Mouse (Mus musculus): ENCODE results near the gene Atg9b. TPM values are rescaled to one million over a fixed set of nuclear protein-coding genes. Genes with fewer than 3 reads are reported as not detected.

The Atg9b gene
- polyA plus RNA-seq (2021; fragmentation: Nextera tagmentation) = 1.5 and 4.8 TPM in 2 replicates
- long read RNA-seq, experiment 1, partial matches to known transcripts = 21 of 30 reads
- long read RNA-seq, experiment 1, other reads (novel, unspliced or antisense) = 9 of 30 reads
- long read RNA-seq, experiment 2, partial matches to known transcripts = 1 of 1 reads
- long read RNA-seq, experiment 2, other reads (novel, unspliced or antisense) = 0 of 1 reads

DNA sequence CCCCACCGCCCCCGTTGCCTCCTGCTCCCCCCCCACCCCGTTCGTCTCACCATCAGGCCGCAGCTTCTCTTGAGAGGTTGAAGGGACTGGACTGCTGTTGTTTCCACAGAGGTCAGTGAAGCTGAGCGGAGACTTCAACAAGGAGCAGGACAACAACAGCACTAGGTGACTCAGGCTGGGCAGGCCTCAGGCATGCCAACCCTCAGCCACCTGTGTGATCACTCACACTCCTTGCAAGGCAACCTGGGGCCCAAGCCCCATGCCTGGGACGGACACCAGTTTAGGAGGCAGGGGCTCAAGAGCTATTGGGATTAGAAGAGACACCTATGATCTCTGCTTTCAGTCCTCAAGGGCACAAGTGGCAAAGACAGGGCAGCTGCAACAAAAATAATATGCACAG, at the start of gene Atg9b:
TSS of gene Atg9b (minus strand) at position 280 of the 400 bp plus-strand sequence.

DNA sequence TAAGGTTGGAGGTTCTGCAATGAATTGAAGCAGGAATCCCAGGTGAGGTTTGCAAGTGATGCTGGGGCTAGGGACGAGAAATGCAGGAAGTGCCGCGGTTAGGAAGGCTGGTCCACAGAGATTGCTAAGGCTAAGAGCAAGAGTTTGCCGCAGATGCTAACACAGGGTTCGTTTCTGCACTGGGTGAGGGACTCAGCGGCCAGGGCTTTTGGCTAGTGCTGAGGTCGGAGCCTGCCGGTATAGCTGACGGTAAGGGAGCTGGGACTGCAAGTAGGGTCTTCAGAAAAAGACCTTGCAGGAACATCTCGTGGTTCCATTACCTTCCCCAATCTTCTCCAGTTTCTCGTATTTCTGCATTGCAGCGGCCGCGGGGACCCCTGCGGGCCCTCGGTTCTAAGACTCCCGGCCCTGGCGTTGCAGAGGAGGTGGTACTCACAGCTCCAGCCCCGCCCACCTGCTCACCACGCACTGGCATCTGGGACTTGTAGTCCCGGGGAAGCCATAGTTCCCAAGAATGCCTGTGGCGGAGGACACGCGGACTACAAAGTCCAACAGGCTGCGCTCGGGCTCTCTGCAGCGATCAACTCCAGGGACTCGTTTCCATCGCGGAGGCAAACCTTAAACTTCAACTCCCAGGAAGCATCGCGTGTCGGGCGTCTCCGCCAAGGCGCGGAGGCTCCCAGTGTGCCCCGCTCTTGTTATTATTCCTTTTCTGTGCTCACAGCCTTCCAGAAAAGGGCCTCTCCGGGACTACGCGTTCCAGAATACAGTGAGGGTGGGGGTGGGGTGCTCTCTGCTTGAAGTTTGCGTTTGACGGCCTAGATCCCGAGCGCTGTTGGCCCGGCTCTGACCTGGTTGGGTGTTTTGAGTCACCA, 31.4 kb upstream of the Atg9b start, which contains the start of the genes Cdk5 and Slc4a2:
TSS of gene Cdk5 (minus strand) at position 402 of the 875 bp plus-strand sequence.
TSS of gene Slc4a2 (plus strand) at position 709 of the 875 bp plus-strand sequence.

DNA sequence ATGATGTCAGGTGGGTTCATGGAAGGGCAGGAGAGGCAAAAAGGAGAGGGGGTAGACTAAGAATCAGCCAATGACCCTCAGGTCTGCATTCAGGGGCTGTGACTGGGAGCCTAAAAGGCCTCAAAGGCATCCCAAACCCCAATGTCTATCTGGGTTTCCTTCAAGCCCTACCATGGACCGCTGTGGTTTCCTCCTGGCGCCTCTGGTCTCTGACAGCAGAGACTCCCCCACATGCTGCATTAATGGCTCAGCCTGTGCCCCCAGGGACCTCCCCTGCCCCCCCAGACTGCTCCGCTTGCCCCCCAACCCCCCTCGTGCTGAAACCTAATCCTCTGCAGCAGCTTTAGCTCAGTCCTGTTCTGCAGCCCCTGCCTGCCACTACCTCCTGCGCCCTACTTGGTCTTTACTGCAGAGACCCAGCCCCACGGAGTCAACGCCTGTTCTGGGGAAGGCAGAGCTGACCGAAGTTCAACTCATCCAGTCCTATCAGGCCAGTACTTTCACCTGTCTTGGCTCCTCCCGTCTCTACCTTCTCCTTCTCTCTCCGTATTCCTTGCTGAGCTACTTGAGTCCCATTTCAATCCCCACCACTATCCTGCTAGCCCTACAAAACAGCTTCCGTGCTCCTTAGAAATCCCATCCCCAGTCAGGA, 21.2 kb upstream of the Atg9b start, which contains the start of gene Asic3:
TSS of gene Asic3 (plus strand) at position 351 of the 652 bp plus-strand sequence.

DNA sequence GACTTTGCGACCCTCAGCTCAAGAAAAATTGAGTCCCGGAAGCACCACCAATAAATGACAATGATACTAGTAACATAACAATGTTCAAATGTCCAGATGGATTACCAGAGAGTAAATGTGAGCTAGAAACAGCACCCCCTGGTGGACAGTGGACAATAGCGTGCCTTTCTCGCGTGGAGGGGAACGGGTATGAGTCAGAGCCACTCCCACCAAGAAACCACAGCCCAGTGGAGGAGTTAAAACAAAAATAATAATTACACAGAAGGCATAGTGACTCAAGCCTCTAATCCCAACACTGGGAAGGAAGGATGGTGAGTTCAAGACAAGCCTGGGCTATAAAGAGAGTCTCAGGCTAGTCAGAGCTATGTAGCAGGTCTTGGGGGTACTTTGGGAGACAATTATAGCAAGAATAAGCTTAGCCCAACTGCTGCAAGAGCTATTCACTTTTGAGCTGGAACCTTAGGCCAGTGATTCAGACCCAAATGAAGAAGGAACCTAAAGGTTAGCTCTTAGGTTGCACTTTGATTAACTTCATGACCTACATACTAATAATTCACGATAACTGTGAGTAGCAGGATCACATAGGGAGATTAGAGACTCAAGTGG, 1.6 kb upstream of the Atg9b start, which contains the start of gene Abcb8:
TSS of gene Abcb8 (plus strand) at position 272 of the 606 bp plus-strand sequence.

DNA sequence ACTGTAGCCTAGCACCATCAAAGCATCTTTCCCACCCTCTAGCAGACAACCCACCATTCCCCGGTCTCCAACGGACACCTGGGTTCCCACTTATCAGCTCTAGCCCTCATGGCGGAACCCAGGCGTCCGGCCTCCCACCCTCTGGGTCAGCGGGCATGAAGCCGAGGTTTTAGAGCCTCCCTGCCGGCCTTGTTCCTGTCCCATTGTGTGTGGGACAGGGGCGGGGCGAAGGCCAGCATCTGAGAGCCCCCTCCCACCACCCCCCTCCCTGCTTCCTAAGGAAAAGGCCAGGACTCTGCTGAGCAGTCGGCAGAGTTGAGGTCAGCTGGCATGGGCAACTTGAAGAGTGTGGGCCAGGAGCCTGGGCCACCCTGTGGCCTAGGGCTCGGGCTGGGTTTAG, 27.4 kb downstream of the Atg9b start, which contains the start of gene Nos3:
TSS of gene Nos3 (plus strand) at position 303 of the 400 bp plus-strand sequence.

DNA sequence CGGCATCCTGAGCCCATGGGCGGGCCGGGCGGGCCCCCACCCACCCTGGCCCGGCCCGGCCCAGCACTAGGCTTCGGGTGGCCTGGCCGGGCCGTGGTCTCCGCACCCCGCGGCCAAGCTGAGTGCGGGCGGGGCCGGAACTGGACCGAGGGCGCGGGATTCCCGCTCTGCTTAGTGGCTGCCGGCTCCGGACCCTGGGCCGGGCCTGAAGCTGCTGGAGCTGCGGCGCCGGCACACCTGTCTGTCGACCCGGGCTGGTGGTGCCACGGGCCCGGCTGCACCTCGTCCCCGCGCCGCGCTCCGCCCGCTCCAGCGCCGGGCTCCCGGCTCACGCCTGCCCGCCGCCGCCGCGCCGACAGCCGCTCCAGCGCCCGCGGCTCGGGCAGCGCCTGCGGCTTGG, 40.7 kb downstream of the Atg9b start, which contains the start of gene Kcnh2:
TSS of gene Kcnh2 (minus strand) at position 327 of the 400 bp plus-strand sequence.

Other genes starting within 250 kb of the Atg9b start
- 8.2 and 9.6 TPM in 2 replicates for gene Nupl2, start 227.2 kb downstream of the Atg9b start, polyA plus RNA-seq (2021; fragmentation: Nextera tagmentation)
- gene Kcnh2, start 40.5 kb downstream of the Atg9b start, polyA plus RNA-seq (2021; fragmentation: Nextera tagmentation) = 4.9 and 5.1 TPM in 2 replicates
- 1.5 and 3.2 TPM in 2 replicates for gene Nos3, start 27.3 kb downstream of the Atg9b start, polyA plus RNA-seq (2021; fragmentation: Nextera tagmentation)
- gene Abcb8, start 1.5 kb upstream of the Atg9b start, polyA plus RNA-seq (2021; fragmentation: Nextera tagmentation) = 35.4 and 46.1 TPM in 2 replicates
- not detected in 2 replicates for gene Asic3, start 21.2 kb upstream of the Atg9b start, polyA plus RNA-seq (2021; fragmentation: Nextera tagmentation)
- 125 and 165 TPM in 2 replicates for gene Cdk5, start 31.4 kb upstream of the Atg9b start, polyA plus RNA-seq (2021; fragmentation: Nextera tagmentation)
- 9.5 and 9.9 TPM in 2 replicates for gene Slc4a2, start 31.7 kb upstream of the Atg9b start, polyA plus RNA-seq (2021; fragmentation: Nextera tagmentation)
- gene Fastk, start 53.1 kb upstream of the Atg9b start, polyA plus RNA-seq (2021; fragmentation: Nextera tagmentation) = 144 and 180 TPM in 2 replicates
- gene Tmub1, start 55.7 kb upstream of the Atg9b start, polyA plus RNA-seq (2021; fragmentation: Nextera tagmentation) = 35.2 and 37.2 TPM in 2 replicates
- gene Agap3, start 60.0 kb upstream of the Atg9b start, polyA plus RNA-seq (2021; fragmentation: Nextera tagmentation) = 59.0 and 78.2 TPM in 2 replicates
- 0.05 and 0.07 TPM in 2 replicates for gene Gbx1, start 135.1 kb upstream of the Atg9b start, polyA plus RNA-seq (2021; fragmentation: Nextera tagmentation)
- gene Asb10, start 148.8 kb upstream of the Atg9b start, polyA plus RNA-seq (2021; fragmentation: Nextera tagmentation) = 0.51 and 0.61 TPM in 2 replicates
- not detected in 2 replicates for gene 4931409K22Rik, start 164.7 kb upstream of the Atg9b start, polyA plus RNA-seq (2021; fragmentation: Nextera tagmentation)
- 65.0 and 76.5 TPM in 2 replicates for gene Abcf2, start 185.3 kb upstream of the Atg9b start, polyA plus RNA-seq (2021; fragmentation: Nextera tagmentation)
- gene Chpf2, start 194.6 kb upstream of the Atg9b start, polyA plus RNA-seq (2021; fragmentation: Nextera tagmentation) = 15.5 and 16.0 TPM in 2 replicates
- 10.4 and 78.3 TPM in 2 replicates for gene Smarcd3, start 232.3 kb upstream of the Atg9b start, polyA plus RNA-seq (2021; fragmentation: Nextera tagmentation)

Measured in left cerebral cortex, adult 6 months (tissue).